Mouse (Mus musculus) kidney, postnatal 36 days (tissue): Measurements from ENCODE around the gene Ola1.
A peak's percentile ranks its signal among the peaks of the same experiment; 100 is the strongest.

Experiments
- DNase-seq, 2 experiments: peaks; one replicate each; pipeline ENCODE4 v3.0.0; 2021 to 2022; ENCODE audit warnings: mixed read lengths in 2 of 2

Gene Ola1

DNA sequence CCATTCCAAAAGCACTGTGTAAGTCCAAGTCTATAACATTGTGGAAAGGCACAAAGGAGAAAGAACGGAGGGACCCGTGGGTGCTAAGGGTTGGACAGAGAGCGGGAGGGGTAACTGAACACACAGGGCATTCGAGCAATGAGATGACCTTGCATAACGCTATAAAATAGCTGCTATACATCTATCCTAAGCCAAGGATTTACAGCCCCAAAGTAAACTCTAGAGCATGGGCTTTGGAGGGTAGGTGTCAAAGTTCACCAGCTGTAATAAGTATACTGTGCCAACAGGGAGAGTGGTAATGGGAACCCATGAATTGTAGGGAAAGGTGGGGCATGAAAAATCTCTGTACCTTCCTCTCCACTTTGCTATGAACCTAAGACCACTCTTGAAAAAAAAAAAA, at the start of gene Ola1:
Gene Ola1, minus strand, starts transcription at position 12 of the 400 bp plus-strand sequence.
- DNase-seq = no peak

DNA sequence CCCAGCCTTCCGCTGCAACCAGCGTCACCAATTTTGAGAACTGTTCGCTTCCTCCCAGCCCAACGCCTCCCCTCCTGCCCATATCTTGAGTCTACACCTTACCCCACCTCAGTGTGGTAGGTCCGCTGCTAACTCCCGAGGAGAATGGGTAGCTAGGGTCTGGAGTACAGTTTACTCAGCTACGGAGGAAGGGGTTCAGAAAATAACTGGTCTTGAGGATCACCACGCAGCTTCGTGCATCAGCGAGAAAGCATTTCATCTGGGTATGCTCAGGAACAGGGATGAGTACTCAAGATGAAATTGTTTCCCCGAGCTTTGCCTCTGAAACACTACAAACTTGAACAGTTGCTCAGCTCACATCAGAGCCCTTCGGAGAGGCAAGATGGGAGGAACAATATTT, 49.6 kb upstream of the Ola1 start:
- DNase-seq = no peak

DNA sequence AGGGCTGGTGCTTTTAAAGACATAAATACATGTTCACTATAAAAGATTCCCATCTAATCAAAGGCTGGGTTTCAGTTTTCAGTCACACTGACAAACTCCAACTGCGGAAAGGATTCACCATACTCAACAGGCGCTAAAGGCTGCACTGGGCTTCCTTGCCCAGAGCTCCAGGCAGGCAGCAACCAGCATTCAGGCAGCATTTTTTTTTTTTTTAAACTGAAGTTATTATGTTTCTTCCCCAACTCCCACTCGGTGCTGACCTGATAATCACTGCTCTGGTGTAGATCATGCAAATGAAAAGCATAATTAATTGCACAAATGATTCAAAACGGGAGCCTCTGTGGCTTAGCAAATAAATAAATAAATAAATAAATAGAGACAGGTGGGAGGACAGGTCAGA, 49.1 kb upstream of the Ola1 start:
- DNase-seq = no peak

DNA sequence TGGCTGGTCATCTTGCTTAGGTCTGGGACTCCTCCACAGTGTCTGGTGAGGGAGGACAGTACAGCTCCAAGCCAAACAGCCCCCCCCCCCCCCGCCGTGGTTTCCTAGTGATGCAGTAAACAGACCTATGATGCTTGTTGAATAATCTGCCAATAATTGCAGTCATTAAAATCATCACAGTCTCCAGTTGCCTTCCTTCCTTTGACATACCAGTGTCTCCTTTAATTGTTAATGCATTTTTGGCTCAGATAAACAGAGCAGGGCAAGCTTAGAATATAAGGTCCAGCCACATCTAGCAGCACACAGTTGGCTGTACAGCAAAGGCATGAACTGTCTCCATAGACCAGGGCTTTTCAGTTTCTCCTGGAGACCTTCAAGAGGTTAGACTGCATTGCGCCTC, 48.5 kb upstream of the Ola1 start:
- no peak for DNase-seq

DNA sequence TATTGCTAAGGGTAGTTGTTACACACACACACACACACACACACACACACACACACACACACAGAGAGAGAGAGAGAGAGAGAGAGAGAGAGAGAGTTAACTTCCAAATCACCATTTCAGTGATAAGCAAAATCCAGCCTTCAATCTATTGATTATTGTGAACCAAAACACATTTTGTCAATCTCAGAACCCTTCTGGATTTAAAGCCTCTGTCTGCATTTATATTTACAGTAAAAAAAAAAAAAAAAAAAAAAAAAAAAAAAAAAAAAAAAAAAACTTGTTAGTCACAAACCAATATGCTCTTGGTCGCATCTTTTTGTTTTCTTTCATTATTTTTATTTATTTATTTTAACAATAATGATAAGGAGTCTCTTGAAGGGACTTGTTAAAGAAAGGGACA, 47.9 kb upstream of the Ola1 start:
- DNase-seq = no peak

DNA sequence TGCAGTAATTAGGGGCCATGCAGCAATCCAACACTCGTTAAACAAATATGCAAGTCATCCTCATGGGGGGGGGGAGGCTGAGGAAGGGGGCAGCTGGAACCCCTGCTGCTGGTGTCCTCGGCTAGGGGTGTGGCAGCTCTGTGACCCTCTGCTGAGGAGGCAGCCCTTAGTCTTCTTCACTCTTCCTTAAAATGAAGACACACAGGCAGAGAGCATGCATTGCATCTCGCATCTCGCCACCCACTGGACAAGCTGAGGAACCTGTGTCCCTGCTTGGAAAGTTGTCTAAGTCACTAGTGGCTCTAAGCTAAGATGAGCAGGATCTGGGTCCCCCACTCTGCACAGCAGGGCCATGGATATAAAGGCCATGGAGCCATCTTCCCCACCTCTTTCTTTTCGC, 47.3 kb upstream of the Ola1 start:
- no peak for DNase-seq

DNA sequence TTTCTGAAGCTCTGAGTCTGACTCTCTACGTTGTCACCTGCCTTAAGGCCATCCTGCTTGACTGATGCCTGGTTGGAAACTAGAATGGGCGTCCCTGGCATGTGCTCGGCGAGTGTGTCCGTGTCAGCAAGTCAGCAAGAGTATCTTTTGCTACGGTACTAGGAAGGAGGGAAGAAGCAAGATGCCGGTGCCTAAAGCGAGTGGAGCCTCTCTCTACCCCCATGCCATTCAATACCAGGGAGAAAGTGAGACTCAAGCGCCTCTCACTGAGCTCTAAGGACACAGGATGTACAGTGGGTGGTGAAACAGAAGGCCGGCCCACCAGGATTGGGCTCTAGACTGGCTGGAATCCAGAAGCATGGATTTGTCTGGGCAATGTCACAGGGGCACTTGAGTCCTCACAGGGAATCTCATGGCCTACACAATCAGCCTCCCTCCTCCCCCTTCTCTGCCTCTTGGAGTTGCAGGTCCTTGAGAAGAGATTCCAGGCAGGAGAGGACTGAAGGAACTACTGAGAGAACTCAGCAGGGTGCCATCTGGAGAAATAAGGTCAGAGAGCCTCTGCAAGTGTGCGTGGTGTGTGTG, 46.0 kb upstream of the Ola1 start:
- no peak for DNase-seq

DNA sequence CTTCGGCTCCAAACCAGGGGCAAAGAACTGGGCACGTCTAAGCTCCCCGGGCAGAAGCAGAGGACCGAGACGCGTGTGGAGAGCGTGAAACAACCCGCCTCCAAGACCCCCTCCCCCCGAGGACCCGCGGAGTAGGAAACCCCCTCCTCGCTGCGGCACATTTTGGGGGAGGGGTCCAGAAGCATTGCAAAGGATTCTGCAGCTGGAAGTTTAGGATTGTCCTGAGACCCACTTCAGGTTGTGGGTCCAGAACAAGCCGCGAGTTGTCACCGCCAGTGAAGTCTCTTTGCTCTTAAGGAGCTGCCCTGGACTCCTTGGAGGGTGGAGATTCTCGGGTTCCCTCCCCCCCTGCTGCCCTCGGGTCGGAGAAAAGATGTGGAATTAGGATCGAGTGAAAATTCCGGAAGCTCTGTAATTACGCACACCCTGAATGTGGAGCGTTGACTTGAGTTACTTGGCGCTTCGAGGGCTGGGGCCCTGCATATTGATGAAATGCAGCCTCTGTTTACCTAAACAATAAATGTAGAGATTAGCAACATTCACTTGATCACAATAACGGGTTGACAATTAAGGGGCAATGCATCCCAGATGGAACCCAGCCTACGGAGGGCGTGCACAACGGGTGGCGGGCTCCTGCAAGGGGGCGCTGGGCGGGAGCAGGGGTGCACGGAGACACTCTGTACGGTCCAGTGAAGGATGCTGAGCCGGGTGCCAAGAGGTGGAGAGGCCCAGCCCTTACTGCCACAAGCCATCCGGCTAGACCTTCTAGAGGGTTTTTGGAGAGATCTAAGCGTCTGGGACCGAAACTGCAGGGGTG, 45.3 kb upstream of the Ola1 start:
- DNase-seq = no peak

DNA sequence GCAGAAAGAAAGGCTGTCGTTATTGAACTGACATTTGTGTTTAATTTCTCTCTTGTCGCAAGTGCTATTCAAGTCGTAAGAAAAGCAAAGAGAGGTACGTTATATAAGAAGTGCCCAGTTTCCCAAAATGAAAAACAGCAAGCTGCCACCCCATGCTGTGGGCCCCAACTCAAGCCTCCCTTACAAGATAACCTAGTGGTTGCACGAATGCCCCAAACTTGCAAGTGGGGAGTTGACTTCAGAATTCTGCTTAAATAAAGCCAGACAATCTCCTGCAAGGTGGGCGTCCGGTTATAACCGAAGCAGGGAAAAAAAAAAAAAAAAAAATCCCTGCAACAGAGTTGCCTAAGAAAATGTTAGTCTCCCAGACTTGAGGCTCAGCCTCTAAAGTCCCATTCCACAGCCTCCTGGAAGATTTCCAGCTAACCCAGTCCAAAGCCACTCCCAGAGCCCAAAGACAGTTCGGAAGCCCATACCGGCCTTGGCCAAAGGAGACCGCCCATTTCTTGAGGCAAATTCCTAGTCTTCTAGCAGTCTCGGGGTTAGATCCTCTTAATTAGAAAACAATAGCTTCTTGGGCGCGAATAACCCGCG, 44.5 kb upstream of the Ola1 start:
- no peak for DNase-seq

DNA sequence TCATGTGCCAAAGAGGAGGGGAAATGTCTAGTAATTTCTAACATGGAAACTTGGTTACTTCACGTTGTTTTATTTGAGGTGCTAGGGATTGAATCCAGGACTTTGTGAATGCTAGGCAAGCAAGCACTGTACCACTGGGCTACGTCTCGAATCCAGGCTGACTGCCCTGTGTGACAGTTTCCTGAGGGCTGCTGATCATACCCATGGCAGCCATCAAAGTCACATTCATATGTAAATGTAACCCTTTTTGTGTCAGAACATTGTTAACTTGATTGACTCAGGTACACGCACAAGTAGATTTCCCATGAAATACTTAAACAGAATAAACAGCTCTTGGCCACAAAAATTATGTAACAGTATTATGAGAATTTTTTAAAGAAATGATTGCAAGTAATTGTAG, 30.0 kb upstream of the Ola1 start:
- no peak for DNase-seq

DNA sequence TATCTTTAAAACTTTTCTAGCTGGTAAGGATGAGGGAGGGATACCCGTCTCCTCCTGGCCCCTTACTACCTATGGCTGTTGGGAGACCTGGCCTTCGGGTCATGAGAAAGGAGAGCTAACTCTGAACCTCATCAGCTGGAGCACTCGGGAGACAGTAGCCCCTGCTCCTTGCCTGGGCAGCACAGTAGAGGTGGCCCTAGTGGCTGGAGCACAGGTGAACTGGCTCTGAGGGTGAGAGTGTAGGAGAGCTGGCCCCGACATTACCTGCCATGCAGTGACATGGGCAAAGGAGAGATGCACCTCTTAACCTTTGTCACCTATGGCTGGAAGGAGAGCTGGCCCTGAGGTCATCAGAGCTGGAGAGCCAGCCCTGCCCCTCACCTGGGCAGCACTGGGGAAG, 22.6 kb upstream of the Ola1 start:
- DNase-seq = no peak

DNA sequence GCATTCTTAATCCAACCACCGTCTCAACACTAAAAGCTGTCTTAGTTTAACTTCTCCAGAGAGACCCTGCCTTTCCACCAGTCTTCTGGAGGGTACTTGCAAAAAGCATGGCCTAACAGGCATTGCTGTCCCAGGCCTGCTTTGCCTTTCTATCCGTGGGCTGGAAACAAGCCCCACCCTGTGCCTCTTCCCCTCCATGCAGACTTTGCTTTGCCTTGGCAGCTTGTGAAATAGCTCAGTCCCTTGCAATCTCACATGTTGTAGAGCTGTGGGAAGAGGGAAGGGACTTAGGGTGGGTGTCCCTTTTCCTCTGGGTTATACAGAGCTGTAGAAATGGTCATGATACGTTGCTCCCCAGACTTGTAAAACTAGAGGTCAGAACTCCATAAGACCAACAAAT, 12.4 kb upstream of the Ola1 start:
- DNase-seq = no peak

DNA sequence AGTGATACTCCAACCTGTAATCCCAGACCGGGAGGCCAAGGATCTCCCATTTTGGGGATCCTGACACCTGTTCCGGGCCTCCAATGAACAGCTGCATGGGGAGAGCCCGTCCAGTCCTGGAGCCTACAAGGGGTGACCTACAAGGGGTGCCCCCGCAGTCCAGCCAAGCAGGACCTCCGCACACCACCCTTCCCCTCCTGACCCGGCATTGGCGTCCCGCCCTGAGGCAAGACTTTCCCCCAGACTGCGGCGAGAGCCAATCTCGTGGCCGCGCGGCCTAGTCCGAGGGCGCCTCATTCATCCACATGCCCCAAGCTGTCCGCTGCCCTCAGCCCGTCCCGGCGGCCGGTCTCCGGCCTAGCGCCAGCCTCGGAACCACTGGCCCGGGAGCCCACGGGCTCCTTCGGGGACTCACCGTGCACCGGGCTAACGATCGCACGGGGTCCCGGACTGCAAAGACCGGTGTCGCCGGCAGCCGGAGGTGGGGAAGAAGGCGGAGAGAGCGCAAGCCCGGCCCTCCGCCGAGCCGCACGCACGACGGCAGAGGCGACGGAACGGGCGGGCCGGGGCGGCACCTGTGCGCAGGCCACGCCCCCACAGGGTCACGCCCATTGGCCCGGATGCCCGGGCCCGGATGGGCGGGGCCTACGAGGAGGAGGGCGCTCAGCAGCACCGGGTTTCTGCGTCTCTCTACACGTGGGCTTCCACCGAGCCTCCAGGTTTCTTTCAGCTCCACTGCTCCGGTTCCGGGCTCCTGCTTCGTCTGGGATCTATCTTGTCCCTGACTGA, 4.7 kb downstream of the Ola1 start:
- DNase-seq = peak; percentile 93 to 97

DNA sequence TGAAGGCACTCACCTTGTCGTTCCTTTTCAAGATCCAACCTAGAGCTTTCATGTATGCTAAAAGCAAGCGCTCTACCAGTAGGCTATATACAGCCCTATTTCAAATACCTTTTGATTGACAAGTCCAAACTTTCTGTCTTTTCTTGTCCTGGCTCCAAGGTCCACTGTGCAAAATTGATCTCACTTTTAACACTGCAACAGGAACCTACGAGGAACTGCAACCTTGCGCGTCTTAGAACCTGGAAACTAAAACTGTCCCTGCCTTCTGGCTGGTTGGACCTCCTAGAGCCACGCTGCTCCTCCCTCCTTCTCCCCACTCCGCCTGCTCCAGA, 5.2 kb downstream of the Ola1 start:
- DNase-seq = no peak

DNA sequence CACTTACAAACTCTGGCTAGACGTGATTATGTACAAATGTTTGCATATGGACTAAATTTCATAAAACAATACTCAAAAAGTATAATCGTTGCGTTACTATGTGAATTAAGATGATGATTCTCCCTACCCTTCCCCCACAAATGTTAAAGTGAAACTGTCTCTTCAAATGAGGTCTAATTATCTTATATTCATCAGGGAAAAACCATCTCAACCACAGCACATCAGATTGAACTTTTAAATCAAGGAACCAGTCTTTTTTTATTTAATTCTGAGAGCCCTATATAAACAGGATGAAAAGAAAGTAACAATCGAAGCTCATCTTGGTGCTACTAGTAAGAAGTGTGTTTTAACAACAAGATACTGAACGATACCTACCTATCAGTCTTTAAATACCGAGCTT, 14.4 kb downstream of the Ola1 start:
- no peak for DNase-seq

DNA sequence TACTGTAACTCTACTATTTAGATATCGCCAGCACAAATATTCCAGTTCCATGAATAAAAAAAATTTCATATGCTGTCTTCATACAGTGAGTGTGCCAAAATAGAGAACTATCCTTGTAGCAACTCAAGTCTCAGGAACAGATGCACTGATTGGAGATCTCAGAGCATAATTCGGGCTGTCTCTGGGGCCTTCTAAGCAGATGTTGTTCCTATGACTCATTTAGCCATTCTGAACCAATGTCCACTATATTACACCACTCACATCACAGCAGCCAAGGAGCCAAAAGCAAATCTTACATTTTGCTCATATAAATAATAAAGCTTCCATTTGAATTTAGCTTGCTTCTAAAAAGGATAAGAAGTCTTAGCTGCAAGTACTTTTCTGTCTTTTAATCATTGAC, 30.2 kb downstream of the Ola1 start:
- no peak for DNase-seq

DNA sequence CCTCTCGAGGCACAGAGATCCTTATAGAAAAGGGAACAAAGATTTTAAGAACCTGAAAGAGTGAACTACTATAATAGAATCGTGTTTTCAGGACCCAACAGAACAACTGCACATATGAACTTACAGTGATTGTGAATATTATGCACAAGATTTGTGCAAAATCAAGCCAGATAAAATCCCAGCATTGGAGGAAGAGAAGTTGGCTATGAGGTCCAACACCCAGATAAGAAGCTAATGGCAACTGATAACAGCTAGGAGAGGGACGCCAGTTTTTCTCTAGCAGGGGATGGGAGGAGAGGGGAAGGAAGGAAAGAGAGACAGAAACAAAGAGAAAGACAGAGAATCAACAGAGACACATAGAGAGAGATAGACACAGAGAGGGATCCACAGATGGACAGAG, 33.5 kb downstream of the Ola1 start:
- no peak for DNase-seq

DNA sequence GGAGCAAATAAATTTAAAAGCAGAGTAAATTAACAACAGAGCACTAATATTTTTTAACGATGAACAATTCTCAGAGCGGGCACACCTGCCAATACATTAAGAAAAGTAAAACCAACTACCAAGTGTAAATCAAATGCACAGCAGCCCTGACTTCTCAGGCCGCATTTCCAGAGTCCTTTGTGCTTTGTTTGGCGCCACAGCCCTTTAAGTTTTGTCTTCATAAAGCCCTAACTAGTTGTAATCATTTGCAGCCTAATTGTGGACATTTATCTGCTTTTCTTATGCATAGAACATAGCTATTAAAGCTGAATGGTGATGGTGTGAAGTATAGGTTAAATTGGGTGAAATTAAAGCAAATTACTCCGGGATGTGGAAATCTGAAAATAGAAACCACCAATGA, 49.2 kb downstream of the Ola1 start:
- DNase-seq = no peak

DNA sequence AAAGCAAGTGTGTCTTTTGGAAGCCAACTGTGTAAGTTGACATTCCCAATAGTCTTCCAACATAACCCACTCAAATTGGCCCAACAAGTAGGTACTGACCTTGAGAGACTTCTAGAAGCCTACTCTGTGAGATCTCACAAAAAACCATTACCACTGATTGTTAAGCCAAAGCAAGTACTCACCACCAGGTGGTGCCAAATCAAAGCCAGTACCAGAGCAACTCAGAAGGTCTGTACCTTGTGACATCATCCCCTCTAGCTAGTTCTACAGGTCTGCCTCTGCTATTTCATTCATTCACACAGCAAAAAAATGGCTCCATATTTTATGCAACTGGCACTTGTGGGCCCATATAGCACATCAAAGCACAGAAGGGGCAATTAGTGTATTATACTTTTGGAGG, 51.6 kb downstream of the Ola1 start:
- DNase-seq = peak; percentile 70 to 84

DNA sequence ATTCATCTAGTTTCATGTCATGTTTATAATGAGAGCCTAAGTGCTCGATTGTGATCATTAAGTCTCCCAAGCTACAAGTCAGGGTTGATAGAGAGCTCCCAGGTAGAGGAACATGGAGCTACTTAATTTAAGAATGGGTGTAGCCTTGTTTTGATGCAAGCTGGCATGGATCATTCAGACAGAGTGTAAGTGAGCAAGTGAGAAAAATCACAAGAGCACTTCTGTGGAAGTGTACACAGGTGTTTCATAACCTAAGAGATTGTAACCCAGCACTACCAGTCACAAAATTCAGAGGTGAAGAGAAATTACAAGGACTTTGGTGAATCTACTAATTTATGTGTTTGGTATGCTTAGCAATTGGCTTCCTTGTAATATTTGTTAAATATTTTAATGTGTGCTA, 54.1 kb downstream of the Ola1 start:
- DNase-seq = no peak

DNA sequence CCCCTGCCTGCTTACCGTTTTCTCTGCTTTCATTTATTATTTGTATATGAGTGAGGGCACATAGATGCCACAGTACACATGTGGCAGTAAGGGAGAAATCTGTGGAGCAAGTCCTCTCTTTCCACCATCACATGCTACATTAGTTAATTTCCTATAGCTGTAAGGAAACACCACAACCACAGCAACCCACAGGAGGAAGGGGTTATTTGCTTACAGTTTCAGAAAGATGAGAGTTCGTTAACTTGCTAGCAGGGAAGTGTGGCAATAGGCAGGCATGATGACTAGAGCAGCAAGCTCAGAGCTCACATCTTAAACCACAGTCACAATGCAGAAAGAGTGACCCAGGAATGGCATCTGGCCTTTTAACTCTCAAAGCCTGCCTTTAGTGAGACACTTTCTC, 58.0 kb downstream of the Ola1 start:
- no peak for DNase-seq

DNA sequence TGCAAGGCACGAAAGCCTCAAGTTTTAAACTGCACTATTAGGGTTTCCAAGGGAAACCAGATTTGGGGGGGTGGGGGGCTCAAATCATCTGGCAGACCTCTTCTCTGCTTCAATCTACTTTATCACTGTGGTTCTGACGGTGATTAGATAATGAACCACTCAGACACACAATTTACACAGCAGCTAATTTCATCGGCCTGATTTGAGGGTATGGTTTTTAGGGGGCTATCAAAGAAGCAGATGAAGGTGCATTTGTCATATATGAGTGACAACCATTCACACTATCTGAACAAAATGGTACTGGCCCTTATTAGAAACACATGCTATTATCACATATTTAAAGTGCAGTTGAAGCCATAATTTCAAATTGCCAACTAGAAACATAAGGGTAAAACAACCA, 61.5 kb downstream of the Ola1 start:
- no peak for DNase-seq

DNA sequence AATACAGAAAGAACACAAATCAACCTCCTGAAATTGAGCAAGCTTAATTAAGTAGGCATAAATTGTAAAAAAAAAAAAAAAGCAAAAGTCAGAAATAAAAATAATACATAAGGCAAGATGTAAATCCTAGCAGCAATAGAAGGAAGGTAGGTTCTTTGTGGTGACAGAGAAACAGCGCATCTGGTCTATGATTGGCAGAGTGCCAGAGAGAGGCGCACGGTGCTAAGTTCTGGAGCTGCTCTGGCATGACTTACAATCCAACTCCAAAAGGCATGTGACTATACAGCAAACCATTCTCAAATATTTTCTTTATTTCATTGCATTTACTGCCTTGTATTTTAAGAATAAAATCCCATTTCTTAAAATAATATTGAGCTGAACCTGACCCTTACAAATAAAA, 68.2 kb downstream of the Ola1 start:
- DNase-seq = no peak

DNA sequence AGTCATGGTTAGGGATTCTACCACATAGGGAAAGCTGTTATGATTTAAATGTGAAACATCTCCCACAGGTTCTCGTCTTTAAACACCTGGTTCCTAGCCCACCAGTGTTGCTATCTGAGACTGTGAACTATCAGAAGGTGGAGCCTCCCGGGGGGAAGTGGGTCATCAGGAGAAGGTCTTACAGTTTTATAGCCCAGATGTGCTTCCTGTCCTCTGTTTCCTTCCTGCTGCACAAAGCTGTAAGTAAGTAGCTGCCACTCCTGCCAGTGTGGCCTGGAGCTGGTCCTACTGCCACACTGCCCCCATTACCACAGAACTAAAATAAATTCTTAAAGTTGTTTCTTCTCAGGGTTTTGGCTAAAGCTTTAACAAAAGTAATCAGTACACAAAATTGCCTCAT, 72.6 kb downstream of the Ola1 start:
- no peak for DNase-seq
